Mouse (Mus musculus): ENCODE measurements around the gene Tmem199.

Tmem199 gene

GRCm38 (mm10) chr11:78471326-78472103, 40.5 kb downstream of the Tmem199 start:
- no peak for DNase-seq

- DNase-seq, result no peak
These were observed 44.0 kb downstream of the Tmem199 start for GRCm38 (mm10) chr11:78467932-78468331.

GRCm38 (mm10) chr11:78467515-78467914, 44.5 kb downstream of the Tmem199 start:
- DNase-seq, result no peak

- no peak for DNase-seq
These were observed 45.6 kb downstream of the Tmem199 start for GRCm38 (mm10) chr11:78466242-78466912.

GRCm38 (mm10) chr11:78465568-78466180, 46.3 kb downstream of the Tmem199 start, which contains the start of gene Slc46a1:
TSS of gene Slc46a1 (plus strand) at chr11:78465697.
- peak; percentile 80 to 83 for DNase-seq

GRCm38 (mm10) chr11:78465116-78465515, 46.9 kb downstream of the Tmem199 start:
- no peak for DNase-seq

- no peak for DNase-seq
These were observed 48.5 kb downstream of the Tmem199 start for GRCm38 (mm10) chr11:78463286-78464036.

- no peak for DNase-seq
These were observed 49.3 kb downstream of the Tmem199 start for GRCm38 (mm10) chr11:78462669-78463068.

GRCm38 (mm10) chr11:78461894-78462293, 50.1 kb downstream of the Tmem199 start:
- DNase-seq, result peak; percentile 39 to 43

GRCm38 (mm10) chr11:78458740-78459139, 53.2 kb downstream of the Tmem199 start:
- no peak for DNase-seq

Measured in B cell, adult 2 months (primary cell).